Mouse (Mus musculus) neural tube, embryonic 14.5 days (tissue): ENCODE data around the gene Tcf3. TPM values are rescaled to one million over a fixed set of nuclear protein-coding genes. Genes with fewer than 3 reads are reported as not detected.

Source experiments
- ATAC-seq: fragments of 200-750 bp; cut with Nextera tagmentation; 2 replicates; pipeline ENCODE4 v1.8.0; 2017; ENCODE audit warnings: low read depth, mild to moderate bottlenecking, moderate TSS enrichment, moderate library complexity
- H3K27ac ChIP-seq: fragments of 300-500 bp; sonication (generic); 2 replicates; pipeline ENCODE4 v1.5.1; 2014; ENCODE audit warnings: low read depth, mild to moderate bottlenecking, control low read depth, low read length, moderate library complexity, mixed read lengths
- H3K27me3 ChIP-seq: fragments of 300-500 bp; sonication (generic); 2 replicates; pipeline ENCODE4 v1.6.1; 2014; ENCODE audit warnings: low read length; ENCODE audit not compliant: control insufficient read depth, insufficient read depth
- H3K36me3 ChIP-seq: fragments of 300-500 bp; sonication (generic); 2 replicates; pipeline ENCODE4 v1.6.1; 2014; ENCODE audit warnings: low read length, mixed read lengths; ENCODE audit not compliant: control insufficient read depth, insufficient read depth
- H3K4me1 ChIP-seq: fragments of 300-500 bp; sonication (generic); 2 replicates; pipeline ENCODE4 v1.6.1; 2014; ENCODE audit warnings: low read length; ENCODE audit not compliant: control insufficient read depth, insufficient read depth
- H3K4me2 ChIP-seq: fragments of 300-500 bp; sonication (generic); 2 replicates; pipeline ENCODE4 v1.6.1; 2014; ENCODE audit warnings: mild to moderate bottlenecking, low read depth, low read length, control low read depth
- H3K4me3 ChIP-seq: fragments of 300-500 bp; sonication (generic); 2 replicates; pipeline ENCODE4 v1.5.1; 2014; ENCODE audit warnings: low read depth, low read length, control low read depth, mixed read lengths
- H3K9ac ChIP-seq: fragments of 300-500 bp; sonication (generic); replicated peaks from 2 replicates; pipeline ENCODE4 v1.6.1; 2014; ENCODE audit warnings: low read depth, mild to moderate bottlenecking, control low read depth, low read length, mixed read lengths
- H3K9me3 ChIP-seq: fragments of 300-500 bp; sonication (generic); 2 replicates; pipeline ENCODE4 v1.6.1; 2016; ENCODE audit warnings: low read length; ENCODE audit not compliant: control insufficient read depth
- WGBS: fragments of 180-500 bp; shearing (Covaris S2); extraction: QIAGEN DNeasy Blood & Tissue Kit; methylation state at CpG from one replicate; pipeline ENCODE4 v1.1.7; 2014; 5-methylcytosine and 5-hydroxymethylcytosine counted together
- polyA plus RNA-seq: library from polyadenylated mRNA; unstranded; fragments of >200 nt; fragmentation: Nextera tagmentation; extraction: Ambion mirVana; gene quantifications from 2 replicates; pipeline ENCODE4 v1.2.1, GENCODE M21; 2014

Gene Tcf3
- polyA plus RNA-seq, 1 experiment from 2014 or later = 30.4 TPM

DNA sequence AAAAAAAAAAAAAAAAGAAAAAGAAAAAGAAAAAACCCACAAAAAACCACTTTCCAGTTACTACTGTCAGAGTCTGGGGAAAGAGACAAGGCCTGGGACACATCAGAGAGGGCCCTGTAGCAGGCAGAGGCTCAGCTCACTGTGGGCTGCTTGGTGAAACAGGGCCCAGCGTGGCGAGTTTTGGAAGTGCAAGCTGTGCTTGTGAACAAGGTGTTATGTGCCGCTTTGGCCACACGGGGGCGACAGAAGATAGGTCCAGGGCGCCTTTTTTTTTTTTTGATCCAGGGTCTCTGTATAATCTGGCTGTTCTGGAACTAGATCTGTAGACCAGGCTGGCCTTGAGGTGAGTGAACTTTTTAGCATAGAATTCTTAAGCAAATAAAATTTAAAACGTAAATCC is 57.3 kb downstream of the Tcf3 start:
- no peak for ATAC-seq
- H3K36me3 ChIP-seq = peaks cover 18% of the 10 kb centered on the region

GRCm38 (mm10) chr10:80374063-80374462 is 59.4 kb downstream of the Tcf3 start:
- H3K36me3 ChIP-seq = no peaks in the 10 kb centered on the region; the same call in 1 of the 2 replicates
- no peak overlapping the region for H3K4me2 ChIP-seq
- H3K4me1 ChIP-seq = no peaks in the 10 kb centered on the region; the same call in 1 of the 2 replicates
- H3K9ac ChIP-seq = no peak overlapping the region
- WGBS = 23% methylated on average over 6 of the region's 6 CpGs
- no peaks in the 10 kb centered on the region for H3K9me3 ChIP-seq
- no peak for ATAC-seq
- H3K27ac ChIP-seq = no peak overlapping the region
- no peak overlapping the region for H3K4me3 ChIP-seq
- no peaks in the 10 kb centered on the region for H3K27me3 ChIP-seq

More for the DNA sequence above, 57.3 kb downstream of the Tcf3 start:
- no peak overlapping the region for H3K27ac ChIP-seq
- H3K9ac ChIP-seq = no peak overlapping the region
- H3K4me1 ChIP-seq = peaks cover 3% of the 10 kb centered on the region; the same call in 1 of the 2 replicates
- H3K9me3 ChIP-seq = no peaks in the 10 kb centered on the region
- 2% methylated on average over 7 of the region's 7 CpGs for WGBS
- no peak overlapping the region for H3K4me3 ChIP-seq
- H3K27me3 ChIP-seq = no peaks in the 10 kb centered on the region
- no peak overlapping the region for H3K4me2 ChIP-seq

DNA sequence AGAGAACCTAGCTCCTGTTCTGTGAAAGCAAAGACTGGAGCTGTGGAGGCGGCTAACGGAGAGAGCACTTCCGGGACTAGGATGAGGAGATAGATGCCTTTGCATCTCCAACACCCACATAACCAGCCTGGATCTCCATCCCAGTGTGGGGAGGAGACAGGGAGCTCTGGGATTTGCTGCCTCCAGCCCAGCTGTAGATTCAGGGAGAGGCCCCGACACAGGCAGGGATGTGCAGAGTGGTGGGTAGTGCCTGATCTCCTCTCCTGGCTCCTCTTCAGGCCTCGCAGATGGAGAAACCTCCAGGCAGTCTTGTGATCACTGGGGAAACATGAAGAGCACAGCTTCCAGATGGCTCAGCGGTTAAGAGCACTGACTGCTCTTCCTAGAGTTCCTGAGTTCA is 60.7 kb downstream of the Tcf3 start:
- ATAC-seq = no peak
- 78% methylated on average over 6 of the region's 6 CpGs for WGBS
- Histone ChIP-seq H3K4me1 (no peaks in the 10 kb centered on the region; the same call in 1 of the 2 replicates), H3K4me3 (no peak overlapping the region), H3K27ac (no peak overlapping the region), H3K36me3 (no peaks in the 10 kb centered on the region), H3K4me2 (no peak overlapping the region), H3K9ac (no peak overlapping the region), H3K9me3 (no peaks in the 10 kb centered on the region), H3K27me3 (no peaks in the 10 kb centered on the region)

- Histone ChIP-seq H3K4me2 (0 out of 2 replicates have a peak overlapping the region, but pooled peaks have one; percentile 30), H3K9me3 (no peaks in the 10 kb centered on the region), H3K36me3 (no peaks in the 10 kb centered on the region), H3K4me1 (no peaks in the 10 kb centered on the region; the same call in 1 of the 2 replicates), H3K9ac (no peak overlapping the region), H3K27me3 (no peaks in the 10 kb centered on the region), H3K27ac (0 out of 2 replicates have a peak overlapping the region, but pooled peaks have one; percentile 10), H3K4me3 (no peak overlapping the region)
- WGBS = 54% methylated on average over 9 of the region's 9 CpGs
- no peak for ATAC-seq
These were observed 61.5 kb downstream of the Tcf3 start for GRCm38 (mm10) chr10:80371983-80372382.

DNA sequence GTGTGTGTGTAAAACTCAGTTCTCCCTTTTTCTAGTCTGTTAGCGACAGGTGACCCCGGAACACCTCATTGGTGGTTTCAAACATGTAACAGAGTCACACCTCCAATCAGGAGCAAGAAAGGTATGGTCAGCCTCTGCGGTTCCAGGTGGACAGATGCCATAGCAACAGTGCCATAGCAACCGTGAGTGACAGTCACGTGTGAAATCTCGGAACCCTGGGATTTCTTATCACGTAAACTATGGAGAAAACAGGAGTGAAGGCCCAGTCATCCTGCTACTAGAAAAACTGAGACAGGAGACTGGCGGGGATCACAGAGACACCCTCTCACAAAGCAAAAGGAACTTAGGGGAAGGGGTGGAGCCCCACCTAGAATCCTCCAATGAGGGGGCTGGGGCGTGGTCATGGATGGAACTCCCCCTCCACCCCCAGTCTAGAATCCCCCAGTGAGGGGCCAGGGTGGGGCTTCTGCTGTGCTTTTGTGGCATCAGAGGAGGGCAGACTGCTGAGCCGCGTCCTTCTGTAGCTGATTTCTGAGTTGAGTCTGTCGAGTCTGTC is 62.0 kb downstream of the Tcf3 start:
- WGBS = 4% methylated on average over 12 of the region's 12 CpGs
- no peak overlapping the region for H3K9ac ChIP-seq
- H3K9me3 ChIP-seq = no peaks in the 10 kb centered on the region
- H3K4me2 ChIP-seq = peak overlapping the region; percentile 30; the same call in 1 of the 2 replicates
- ATAC-seq = peak; percentile 61
- no peaks in the 10 kb centered on the region for H3K36me3 ChIP-seq
- H3K4me1 ChIP-seq = no peaks in the 10 kb centered on the region; the same call in 1 of the 2 replicates
- H3K4me3 ChIP-seq = no peak overlapping the region
- H3K27me3 ChIP-seq = no peaks in the 10 kb centered on the region
- 0 out of 2 replicates have a peak overlapping the region, but pooled peaks have one; percentile 10 for H3K27ac ChIP-seq

- no peak overlapping the region for H3K9ac ChIP-seq
- H3K27me3 ChIP-seq = no peaks in the 10 kb centered on the region
- H3K9me3 ChIP-seq = no peaks in the 10 kb centered on the region
- no peaks in the 10 kb centered on the region; the same call in 1 of the 2 replicates for H3K4me1 ChIP-seq
- no peak for ATAC-seq
- 80% methylated on average over 21 of the region's 21 CpGs for WGBS
- H3K27ac ChIP-seq = no peak overlapping the region
- H3K4me3 ChIP-seq = no peak overlapping the region
- no peaks in the 10 kb centered on the region for H3K36me3 ChIP-seq
- no peak overlapping the region for H3K4me2 ChIP-seq
These were observed 63.3 kb downstream of the Tcf3 start for GRCm38 (mm10) chr10:80369995-80370747.

DNA sequence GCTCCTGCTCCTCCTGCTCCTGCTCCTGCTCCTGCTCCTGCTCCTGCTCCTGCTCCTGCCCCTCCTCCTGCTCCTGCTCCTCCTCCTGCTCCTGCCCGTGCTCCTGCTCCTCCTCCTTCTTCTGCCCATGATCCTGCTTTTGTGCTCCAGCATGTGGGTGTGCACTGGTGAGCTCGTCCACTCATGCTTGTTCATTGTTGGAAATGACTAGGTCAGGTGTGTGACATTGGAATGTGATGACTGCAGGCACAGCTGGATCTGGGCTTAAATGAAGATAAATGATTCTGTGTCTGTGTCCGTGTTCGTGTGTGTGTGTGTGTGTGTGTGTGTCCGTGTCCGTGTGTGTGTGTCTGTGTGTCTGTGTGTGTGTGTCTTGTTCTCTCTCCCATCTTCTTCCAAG is 65.1 kb downstream of the Tcf3 start:
- ATAC-seq = no peak
- H3K27me3 ChIP-seq = no peaks in the 10 kb centered on the region

DNA sequence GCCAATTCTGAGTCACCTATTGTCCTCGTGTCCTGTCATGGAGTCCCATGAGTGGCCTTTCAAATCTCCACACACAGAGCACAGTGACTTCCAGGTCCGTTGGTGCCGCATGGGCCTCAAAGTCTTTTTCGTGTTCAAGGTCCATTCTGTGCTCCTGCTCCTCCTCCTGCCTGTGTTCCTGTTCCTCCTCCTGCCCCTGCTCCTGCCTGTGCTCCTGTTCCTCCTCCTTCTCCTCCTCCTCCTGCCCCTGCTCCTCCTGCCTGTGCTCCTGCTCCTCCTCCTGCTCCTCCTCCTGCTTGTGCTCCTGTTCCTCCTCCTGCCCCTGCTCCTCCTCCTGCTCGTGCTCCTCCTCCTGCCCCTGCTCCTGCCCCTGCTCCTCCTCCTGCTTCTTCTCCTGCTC is 65.5 kb downstream of the Tcf3 start:
- H3K9ac ChIP-seq = no peak overlapping the region
- no peak for ATAC-seq
- no peaks in the 10 kb centered on the region; the same call in 1 of the 2 replicates for H3K4me1 ChIP-seq
- 65% methylated on average over 5 of the region's 5 CpGs for WGBS
- H3K27ac ChIP-seq = no peak overlapping the region
- H3K9me3 ChIP-seq = no peaks in the 10 kb centered on the region
- no peak overlapping the region for H3K4me3 ChIP-seq
- H3K4me2 ChIP-seq = no peak overlapping the region
- H3K27me3 ChIP-seq = no peaks in the 10 kb centered on the region
- H3K36me3 ChIP-seq = no peaks in the 10 kb centered on the region

More for the DNA sequence above, 65.1 kb downstream of the Tcf3 start:
- no peaks in the 10 kb centered on the region for H3K9me3 ChIP-seq
- no peaks in the 10 kb centered on the region; the same call in 1 of the 2 replicates for H3K4me1 ChIP-seq
- H3K36me3 ChIP-seq = no peaks in the 10 kb centered on the region
- no peak overlapping the region for H3K4me3 ChIP-seq
- no peak overlapping the region for H3K4me2 ChIP-seq
- no peak overlapping the region for H3K9ac ChIP-seq
- no peak overlapping the region for H3K27ac ChIP-seq
- 87% methylated on average over 6 of the region's 6 CpGs for WGBS

DNA sequence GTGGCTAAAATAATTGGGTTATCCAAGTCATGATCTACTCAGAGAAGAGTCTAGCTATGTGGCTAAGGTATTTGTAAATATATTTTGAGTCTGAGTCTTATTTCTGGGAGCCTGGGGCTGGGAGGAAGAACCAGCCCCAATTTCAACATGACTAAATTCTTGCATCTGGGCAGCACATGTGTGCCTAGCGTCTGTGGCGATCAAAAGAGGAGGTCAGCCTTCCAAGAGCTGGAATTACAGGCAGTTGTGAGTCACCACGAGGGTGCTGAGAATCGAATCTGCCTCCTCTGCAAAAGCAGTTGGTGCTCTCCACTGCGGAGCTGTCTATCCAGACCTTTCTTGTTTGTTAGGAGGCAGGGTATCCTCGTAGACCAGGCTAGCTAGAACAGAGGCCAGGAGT is 67.7 kb downstream of the Tcf3 start:
- H3K9ac ChIP-seq = no peak overlapping the region

More for the DNA sequence above, 67.7 kb downstream of the Tcf3 start:
- Histone ChIP-seq H3K27me3 (no peaks in the 10 kb centered on the region), H3K36me3 (no peaks in the 10 kb centered on the region), H3K4me3 (no peak overlapping the region), H3K4me1 (no peaks in the 10 kb centered on the region), H3K4me2 (no peak overlapping the region), H3K9me3 (no peaks in the 10 kb centered on the region), H3K27ac (no peak overlapping the region)
- no peak for ATAC-seq
- WGBS = 67% methylated on average over 6 of the region's 6 CpGs
